Mouse (Mus musculus) gastrocnemius, postnatal 25 days (tissue): ENCODE results near the gene Ano10. TPM values are rescaled to one million over a fixed set of nuclear protein-coding genes. Genes with fewer than 3 reads are reported as not detected.

ENCODE experiments used
- DNase-seq: peaks from one replicate; pipeline ENCODE4 v3.0.0; 2022
- total RNA-seq, 2 experiments: library from RNA; stranded (reverse); gene quantifications; 1 replicate in 1 of 2; 2 replicates in 1 of 2; pipeline ENCODE4 v1.2.3; 2021

The Ano10 gene
- total RNA-seq, 2 experiments from 2014 or later: 36.6 to 43.5 TPM

DNA sequence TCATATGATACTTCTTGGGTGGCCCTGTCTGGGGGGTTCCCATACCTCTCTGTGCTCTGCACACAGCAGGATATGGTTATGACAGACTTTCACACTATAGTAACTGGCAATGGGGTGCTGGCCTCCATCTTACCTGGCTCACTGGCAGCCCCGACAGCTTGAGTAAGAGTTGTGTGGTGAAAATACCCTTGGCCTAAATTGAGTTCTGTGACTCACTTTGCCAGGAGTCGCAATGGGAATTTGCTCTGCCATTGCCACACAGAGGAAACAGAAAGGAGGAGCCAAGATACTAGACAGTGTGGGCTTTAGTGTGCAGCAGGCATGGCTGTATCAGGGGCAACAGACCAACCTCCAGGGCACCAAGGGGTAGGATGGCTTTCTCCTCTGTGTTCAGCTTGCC, 4.0 kb downstream of the Ano10 start:
- DNase-seq: no peak

DNA sequence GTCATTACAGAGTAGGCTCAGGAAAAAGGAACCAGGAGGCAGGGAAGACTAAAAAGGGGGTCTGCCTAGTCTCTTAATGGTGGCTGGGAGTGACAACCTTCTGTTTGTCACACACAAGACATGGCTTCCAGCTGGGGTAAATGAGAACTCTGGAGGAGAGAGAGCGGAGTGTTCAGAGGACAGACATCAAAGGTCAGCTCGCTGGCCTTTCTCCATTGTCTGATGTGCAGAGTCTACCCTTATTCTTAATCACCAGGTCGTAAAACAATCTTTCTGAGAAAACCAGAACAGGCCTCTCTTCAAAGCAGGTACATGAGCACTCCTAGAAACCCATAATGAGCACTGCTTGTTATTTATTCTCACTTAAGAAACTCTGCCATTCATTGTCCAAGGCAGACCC, 5.8 kb downstream of the Ano10 start:
- DNase-seq: no peak

DNA sequence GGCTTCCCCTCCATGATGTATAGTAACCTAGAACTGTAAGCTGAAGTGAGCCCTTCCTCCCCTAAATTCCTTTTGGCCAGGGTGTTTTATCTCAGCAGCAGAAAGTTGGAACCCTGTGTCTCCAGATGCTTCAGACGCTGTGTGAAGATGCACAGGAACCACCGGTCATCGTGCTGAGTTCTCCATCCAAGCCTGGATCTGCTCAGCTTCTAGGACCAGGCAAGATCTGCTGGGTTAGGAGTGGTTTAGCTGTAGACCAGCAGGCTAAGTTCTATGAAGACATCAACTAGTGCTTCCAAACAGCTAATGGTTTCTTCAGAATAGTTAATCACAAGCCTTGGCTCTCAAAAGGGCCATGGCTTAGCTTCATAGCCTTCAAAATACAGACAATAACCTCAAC, 6.7 kb downstream of the Ano10 start:
- no peak for DNase-seq

DNA sequence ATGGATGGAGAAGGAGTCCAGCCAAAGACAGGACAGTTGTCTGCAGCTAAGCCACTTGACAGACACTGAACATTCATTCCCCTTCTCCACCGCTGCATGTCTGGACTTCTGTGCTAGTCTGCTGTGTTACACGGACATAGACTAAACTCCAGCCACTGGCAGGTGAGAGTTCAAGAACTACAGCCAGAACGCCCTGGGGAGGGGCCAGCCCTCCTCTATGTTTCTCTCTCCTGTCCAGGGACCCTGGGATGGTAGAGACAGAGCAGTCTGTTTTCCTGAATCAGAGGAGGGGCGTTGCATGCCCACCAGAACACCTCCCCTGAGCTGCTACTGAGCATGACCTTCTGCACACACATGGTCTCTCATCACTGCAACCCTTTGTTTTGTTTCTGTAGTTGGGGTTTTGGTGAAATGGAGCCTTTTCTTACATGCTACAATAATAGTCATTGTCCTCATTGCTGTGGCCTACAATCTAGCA, 8.4 kb downstream of the Ano10 start:
- DNase-seq: no peak

DNA sequence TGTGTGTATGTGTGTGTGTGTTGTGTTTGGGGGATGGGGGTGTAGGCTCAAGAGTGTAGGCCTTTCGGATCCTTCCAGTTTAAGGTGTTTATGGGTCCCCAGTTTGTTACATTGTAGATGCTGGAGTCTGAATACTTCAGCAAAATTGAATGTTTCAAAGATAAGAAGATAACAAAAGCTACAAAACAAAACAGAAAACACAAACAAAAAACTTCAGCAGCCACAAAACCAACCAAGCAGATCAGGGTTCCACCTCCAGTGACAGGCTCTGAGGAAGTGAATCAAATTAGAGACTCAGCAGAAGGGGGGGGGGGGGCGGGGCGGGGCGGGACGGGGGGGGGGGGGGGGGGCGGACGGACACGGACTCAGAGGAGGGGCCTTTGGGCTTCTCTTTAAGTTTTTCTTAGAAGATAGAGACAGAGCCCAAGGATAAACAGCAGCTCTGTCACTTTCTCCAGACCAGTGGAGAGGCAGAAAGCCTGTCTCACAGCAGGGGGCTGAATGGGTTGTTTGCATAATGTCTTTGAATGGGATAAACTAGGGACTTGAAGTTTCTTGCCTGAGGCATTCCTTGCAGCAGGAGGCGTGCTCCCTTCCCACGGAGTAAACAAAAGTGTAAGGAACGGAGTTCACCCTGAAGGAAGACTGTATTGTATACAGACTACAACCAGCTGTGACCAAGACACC, 8.9 kb downstream of the Ano10 start:
- DNase-seq: no peak

DNA sequence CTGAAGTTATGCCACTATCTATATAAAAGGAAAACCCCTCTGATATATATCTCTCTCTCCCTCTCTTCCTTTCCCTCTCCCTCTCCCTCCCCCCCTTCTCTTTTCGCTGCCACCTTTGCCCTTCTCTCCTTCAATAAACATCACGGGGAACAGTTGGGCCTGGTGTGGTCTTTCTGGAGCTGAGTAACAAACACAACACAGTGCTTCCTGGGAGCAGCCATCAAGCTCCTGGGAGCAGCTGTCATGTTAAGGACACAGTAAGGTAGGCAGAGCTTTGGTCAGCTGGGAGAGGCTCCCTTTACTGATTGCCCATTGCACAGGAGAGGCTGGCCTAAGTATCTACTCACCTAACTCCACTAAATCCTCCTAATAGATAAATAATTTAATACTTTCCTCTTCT, 9.5 kb downstream of the Ano10 start:
- no peak for DNase-seq

DNA sequence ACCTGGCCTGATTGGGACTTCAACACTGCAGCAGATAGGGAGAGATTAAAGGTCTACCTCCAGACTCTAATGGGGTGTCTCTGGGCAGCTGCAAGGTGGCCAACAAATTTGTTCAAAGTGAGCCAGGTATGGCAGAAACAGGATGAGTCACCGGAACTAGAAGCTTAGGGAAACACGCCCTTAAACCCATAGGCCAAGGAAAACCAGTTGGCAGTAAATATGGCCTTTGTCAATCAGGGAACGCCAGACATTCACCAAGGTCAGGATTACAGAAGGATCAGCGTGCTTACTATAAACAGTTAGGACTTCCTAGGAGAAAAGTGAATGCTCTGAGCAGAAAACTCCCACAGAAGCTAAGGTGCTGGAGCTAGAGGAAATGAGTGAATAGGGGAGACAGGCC, 13.2 kb downstream of the Ano10 start:
- DNase-seq: no peak

DNA sequence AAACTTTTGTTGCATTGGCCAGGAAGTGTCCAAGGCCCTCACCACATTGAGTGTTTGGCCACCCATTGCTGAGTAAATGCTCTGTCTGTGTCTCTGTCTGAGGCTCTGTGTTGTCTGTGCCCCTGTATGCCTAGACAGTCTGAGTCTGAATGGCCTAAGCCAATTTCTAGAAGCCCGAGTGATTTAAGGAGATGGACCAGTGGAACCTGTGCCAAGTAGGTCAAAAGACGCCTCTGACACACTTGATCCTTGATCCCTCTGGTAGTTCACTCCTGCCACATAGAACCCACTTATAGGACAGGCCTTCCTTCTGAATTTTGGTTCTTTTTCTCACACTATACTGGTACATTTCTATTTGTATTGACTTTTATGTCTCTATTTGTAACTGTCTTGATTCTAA, 17.6 kb downstream of the Ano10 start:
- DNase-seq: no peak

DNA sequence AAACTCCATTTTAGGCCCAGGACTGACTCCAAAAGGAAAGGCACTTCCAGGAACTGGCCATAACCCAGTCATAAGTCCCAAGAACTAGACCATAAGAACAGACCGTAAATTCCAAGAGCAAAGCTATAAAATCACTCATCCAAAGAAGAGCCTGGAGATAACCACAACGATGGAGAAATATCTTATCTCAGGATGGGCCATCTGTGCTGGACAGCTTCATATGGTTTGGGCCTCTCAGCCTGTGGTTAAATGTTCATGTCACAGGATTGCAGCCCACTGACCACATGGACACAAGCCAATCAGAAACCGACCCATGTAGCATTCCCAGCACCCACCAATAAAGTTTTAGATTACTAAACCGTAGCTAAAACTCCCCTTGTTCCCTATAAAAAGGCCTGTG, 18.1 kb downstream of the Ano10 start:
- DNase-seq: no peak

DNA sequence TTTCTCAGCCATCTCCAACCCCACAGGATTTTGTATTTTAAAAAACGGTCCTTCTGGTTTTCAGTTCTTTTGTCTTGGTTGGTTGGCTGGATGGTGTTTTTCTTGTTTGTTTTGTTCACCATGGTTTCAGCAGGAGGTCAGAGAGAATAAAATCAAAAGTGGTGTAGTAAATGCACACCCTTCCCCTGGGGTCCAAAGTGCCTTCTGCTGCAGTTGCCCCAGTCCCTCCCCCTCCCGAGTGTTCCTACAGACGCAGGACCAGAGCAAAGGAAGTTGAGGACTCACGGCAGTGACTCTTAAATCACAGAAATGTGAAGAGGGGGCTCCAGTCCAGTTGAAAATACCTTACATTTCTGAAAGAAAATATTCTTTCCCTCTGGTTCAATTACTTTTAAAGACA, 19.9 kb downstream of the Ano10 start:
- DNase-seq: no peak

DNA sequence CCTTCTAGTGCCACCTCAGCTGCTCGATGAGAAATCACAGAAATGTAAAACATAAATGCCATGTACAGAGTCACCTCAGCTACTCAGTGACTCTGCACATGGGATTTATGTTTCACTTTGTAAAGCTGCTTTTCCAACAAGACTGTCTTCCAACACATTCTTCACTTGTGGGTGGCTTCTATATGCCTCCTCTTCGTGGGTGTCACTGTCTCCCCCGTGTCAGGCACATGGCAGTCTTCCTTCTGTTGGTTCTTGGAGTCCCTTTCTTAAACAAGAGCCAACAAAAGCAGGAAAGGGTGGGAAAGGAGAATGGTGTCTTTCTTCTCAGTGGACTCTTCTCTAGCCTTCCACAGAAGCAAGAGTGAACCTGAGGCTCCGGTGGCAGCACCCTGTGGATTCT, 20.3 kb downstream of the Ano10 start:
- DNase-seq: no peak

DNA sequence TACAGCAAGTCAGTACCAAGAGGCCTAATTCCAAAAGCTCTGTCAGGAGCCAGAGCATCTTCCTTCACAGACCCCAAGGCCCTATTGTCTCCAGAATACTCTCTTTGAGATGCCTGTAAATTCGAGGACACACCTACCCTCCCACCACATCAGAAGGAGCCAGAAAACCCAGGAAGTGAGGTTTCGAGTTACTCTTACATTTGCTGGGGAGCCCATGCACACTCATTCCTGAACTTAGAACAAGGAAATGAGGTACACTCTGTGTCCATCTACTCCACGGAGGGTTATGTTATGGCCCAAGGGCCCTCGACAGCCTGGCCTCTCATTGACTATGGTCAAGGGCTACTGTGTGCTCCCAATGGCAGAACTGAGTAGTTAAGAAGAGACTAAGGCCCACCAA, 22.4 kb downstream of the Ano10 start:
- DNase-seq: no peak

DNA sequence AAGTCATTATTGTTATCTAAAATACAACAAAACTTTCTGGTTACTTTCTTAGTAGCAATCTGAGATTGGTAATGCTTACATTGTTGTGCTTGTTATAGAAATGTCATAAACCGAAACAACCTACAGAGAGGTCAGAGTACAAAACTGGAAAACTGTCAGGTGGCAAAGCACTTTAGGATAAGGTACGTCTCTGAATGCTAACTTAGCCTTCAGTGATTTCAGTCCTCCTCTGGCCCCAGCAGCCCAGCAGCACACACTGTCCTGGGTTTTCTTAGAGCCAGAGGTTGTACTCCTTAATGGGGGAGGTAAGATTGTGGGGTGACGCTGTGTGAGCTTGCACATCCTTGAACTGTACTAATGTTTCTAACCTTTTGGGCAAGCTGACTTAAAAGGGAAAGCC, 22.9 kb downstream of the Ano10 start:
- DNase-seq: no peak

DNA sequence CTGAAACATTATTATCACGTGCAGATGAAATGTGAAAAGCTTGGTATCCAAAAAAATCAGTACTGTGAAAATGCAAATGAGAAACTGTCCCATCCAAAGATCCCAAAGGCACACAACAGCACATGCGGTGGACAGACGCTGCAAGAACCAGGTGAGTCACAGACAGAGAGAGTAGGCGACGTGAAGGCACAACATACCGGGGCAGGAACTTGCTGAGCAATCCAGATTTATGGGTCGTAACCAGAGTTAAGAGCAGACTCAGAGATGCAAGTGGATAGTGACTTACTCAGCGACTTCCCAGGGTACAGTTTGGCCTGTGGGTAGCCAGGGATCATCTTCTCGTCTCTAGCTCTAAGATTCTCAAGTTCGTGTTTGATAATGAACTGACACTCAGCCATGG, 23.3 kb downstream of the Ano10 start:
- no peak for DNase-seq

DNA sequence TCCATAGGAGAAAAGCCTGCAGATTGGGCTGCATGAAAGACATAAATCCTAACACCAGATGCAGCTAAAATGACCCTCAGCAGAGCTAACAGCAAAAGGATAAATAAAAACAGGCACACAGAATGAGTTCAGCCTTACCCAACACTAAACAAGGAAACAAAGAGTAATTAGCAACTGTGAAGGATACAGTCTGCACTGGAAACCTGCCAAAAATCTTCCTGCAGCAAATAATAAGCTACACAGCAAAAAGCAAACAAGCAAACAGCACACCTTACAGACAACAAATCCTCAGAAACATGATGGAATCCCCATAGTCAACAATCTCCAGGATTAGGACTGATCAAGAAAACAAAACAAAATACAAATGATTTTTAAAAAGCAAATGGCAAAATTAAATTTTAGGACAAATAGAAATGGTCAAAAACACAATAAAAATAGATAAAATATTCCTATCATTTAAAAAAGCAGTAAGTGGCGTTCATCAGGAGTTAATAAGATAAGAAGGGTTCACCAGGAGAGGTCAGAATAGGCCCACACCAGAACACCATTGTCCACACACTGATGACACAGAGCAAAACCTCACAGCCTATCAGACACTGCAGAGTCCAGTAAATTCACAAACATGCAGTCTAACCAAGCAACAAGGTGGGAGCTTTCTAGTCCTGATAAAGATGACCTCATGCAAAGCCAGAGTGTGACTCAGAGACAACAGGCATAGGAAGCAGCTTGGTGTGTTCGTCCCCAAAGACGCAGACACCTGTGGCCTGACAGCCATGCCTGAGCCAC, 24.8 kb downstream of the Ano10 start:
- no peak for DNase-seq

DNA sequence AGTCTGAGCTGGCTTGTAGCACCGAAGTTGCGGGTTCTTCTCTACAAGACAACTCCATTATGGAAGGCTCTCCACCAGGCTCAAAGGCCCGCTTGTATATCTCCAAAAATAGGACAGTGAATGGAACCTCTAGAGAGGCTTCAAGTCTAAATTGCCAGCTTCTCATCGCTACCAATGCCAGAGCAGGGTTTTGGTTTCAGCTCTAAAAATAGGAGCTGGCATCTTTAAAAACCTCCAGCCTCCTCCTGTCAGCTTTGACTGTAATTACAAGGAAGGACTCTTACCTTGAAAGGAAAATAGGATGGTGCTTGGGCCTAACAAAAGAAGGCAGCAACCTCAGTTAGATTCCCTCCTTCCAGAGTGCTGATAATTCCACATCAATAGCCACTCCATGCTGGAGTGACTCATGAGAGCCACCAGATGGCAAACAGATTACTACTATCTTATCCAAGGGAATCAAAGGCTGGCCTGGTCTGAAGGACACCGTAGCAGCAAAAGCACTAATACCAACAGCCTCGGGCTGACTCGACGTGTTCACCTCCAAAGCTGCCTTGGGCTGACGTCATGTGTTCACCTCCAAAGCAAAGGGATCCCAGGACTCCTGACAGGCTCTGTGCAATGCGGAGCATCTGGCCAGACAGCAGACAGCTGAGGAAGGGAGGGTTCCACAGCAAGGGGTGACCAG, 28.6 kb downstream of the Ano10 start:
- DNase-seq: peak; percentile 48

DNA sequence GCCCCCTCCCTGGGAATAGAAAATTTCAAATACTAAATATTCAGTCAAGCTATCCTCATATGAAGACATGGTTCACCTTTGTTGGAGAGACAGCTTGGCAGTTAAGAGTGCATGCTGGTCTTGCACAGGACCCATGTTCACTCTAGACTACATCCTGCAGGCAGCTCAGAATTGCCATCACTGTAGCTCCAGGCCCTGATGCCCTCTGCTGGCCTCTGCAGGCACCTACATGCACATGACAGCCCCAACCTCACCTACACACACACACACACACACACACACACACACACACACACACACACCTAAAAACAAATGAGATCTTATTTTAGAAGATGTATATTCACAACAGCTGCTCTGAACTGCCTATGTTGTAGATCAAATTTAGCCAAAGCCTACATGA, 31.1 kb downstream of the Ano10 start:
- no peak for DNase-seq

DNA sequence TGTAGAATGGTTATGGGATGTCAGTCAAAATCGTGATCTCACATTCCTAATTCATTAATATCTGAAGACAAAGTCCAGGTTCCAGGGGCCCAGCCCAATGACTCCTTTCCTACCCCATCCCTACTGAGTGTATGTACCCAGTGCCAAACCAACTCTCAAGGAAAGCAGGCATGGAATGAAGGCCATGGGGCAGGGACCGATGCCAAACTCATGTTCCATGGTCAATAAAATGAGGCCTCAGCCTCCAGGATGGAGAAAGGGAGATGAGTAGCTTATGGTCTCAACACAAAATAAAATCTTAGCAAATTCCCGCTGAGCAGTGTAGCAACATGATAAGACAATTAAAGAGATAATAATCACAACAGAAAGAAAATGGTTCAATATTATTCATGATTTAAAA, 39.8 kb downstream of the Ano10 start:
- DNase-seq: no peak

DNA sequence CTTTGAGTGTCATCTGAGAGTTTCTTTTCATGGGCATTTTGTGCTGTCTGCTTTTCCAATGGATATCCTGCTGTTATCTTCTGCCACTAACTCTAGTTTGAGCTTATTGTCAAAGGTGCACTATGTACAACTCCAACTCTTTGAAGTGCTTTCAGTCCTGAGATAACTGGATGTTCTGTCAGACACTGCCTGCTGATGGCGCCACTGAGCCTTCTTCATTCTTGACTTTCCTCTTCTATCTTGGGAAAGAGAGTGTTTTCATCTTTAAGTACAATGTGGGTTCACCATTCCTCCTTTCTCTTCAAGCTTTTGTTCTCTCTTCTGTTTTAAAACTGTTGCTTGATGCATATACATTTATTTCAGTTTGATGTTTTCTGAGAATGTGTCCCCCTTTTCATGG, 42.1 kb downstream of the Ano10 start:
- no peak for DNase-seq

DNA sequence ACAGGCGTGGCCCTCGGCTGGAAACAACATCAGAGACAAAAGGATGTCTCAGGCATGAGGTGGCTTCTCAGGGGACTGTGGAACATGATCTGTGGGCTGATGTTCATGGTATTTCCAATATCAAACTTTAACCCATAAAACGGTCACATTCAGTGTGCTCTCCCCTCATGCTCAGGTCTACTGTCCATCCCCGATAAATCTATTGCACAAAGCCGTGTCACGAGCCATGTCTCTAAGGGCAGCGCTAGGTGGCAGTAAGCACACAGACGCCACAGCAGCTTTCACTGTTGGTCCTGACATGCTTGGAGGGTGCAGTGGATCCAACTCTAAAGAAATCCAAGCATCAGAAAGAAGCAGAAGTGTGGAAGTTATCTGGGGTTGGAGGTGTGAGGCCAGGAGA, 46.1 kb downstream of the Ano10 start:
- DNase-seq: no peak

DNA sequence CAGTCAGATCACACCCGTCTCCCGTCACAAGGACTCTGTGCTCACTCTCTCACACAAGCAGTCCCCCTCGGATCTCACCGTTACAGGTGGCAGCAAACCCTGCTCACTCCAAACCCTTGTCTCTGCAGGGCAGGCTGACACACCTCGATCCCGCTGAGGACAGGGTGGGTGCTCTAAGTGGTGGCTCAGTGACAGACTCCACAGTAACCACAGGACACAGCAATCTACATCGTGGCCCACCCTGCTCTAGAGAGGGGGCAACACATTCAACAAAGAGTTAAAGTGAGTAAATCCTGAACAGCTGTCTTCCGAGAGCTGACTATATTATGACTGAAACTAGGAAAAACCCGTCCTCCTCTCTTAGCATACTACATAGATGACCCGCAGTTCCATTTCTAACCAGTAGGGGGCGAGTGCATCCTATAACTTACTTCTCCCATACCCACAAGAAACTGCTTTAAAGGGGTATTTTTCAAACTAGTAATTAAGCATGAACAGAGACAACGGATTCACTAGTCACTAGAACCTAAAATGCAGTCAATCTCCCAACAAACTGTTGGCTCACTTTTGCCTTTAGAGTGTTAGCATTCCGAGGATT, 46.7 kb downstream of the Ano10 start:
- DNase-seq: no peak

DNA sequence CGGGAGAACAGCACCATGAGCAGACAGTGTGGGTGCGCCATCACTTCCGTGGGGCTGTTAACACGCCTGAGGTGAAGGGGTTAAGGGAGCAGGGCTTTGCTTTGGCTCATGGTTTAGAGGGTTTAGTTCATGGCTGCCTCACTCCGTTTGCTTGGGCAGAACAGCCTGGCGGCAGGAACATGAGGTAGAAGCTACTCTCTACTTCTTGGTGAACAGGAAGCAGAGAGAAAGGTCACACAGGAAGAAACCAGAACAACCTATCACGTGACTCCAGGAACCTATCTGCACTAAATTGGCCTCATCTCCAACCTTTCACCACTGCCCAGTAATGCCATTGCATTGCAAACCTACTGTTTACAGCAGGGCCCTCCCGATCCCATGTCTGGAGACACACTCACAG, 48.3 kb downstream of the Ano10 start:
- no peak for DNase-seq

DNA sequence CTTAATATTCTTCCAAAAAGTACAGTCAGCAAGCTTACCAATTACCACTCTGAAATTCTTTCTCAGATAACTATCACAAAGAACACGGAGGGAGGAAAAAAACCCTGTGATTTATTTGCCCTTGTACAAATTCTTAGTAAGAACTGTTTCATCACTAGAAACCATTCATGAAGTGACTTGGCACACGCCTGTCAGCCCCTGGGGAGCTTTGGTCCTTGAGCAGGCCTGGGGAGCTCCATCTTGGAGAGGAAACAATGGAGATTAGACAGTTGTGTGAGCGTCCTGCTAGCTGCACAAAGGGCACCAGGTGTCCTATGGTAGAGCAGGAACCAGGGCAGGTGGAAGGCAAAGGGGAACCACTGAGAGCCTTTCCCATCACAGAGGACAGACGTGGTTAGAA, 48.8 kb downstream of the Ano10 start:
- DNase-seq: no peak
